Mouse (Mus musculus): ENCODE measurements around the gene Wscd2. TPM values are rescaled to one million over a fixed set of nuclear protein-coding genes. Genes with fewer than 3 reads are reported as not detected.
A peak's percentile ranks its signal among the peaks of the same experiment; 100 is the strongest.
"Not testable (repeated sequence)": the region's sequence is repeated elsewhere in the genome, so short reads cannot be mapped to it uniquely, and the experiment has no call there.

The Wscd2 gene
- total RNA-seq, 2 experiments from 2014 or later: 84.5 to 89.7 TPM

GRCm38 (mm10) chr5:113579128-113579527 lies 89.0 kb downstream of the Wscd2 start:
- DNase-seq (ENCODE audit: extremely low spot score in 1 of 2, low spot score in 1 of 2): no peak

GRCm38 (mm10) chr5:113580248-113580647 lies 90.1 kb downstream of the Wscd2 start:
- DNase-seq (ENCODE audit: extremely low spot score in 1 of 2, low spot score in 1 of 2): no peak

- no peak for DNase-seq (ENCODE audit: extremely low spot score in 1 of 2, low spot score in 1 of 2)
Measured at GRCm38 (mm10) chr5:113580801-113581200, 90.7 kb downstream of the Wscd2 start.

GRCm38 (mm10) chr5:113583424-113584162 lies 93.5 kb downstream of the Wscd2 start:
- no peak for DNase-seq (ENCODE audit: extremely low spot score in 1 of 2, low spot score in 1 of 2)

GRCm38 (mm10) chr5:113584439-113584838 lies 94.3 kb downstream of the Wscd2 start:
- no peak for DNase-seq (ENCODE audit: extremely low spot score in 1 of 2, low spot score in 1 of 2)

GRCm38 (mm10) chr5:113585619-113586457 lies 95.7 kb downstream of the Wscd2 start:
- DNase-seq (ENCODE audit: extremely low spot score in 1 of 2, low spot score in 1 of 2): not testable (repeated sequence)

GRCm38 (mm10) chr5:113586458-113586849 lies 96.3 kb downstream of the Wscd2 start:
- not testable (repeated sequence) for DNase-seq (ENCODE audit: extremely low spot score in 1 of 2, low spot score in 1 of 2)

- DNase-seq (ENCODE audit: extremely low spot score in 1 of 2, low spot score in 1 of 2): no peak
Measured at GRCm38 (mm10) chr5:113590010-113590640, 100.0 kb downstream of the Wscd2 start.

- DNase-seq (ENCODE audit: extremely low spot score in 1 of 2, low spot score in 1 of 2): no peak
Measured at GRCm38 (mm10) chr5:113591166-113591565, 101.0 kb downstream of the Wscd2 start.

GRCm38 (mm10) chr5:113591751-113592230 lies 101.7 kb downstream of the Wscd2 start:
- DNase-seq (ENCODE audit: extremely low spot score in 1 of 2, low spot score in 1 of 2): peak; percentile 53 to 55

GRCm38 (mm10) chr5:113593911-113594705 lies 104.0 kb downstream of the Wscd2 start:
- DNase-seq (ENCODE audit: extremely low spot score in 1 of 2, low spot score in 1 of 2): no peak

- no peak for DNase-seq (ENCODE audit: extremely low spot score in 1 of 2, low spot score in 1 of 2)
Measured at GRCm38 (mm10) chr5:113596252-113596651, 106.1 kb downstream of the Wscd2 start.

GRCm38 (mm10) chr5:113596780-113597353 lies 106.7 kb downstream of the Wscd2 start:
- no peak for DNase-seq (ENCODE audit: extremely low spot score in 1 of 2, low spot score in 1 of 2)

- DNase-seq (ENCODE audit: extremely low spot score in 1 of 2, low spot score in 1 of 2): no peak
Measured at GRCm38 (mm10) chr5:113600181-113600580, 110.0 kb downstream of the Wscd2 start.

GRCm38 (mm10) chr5:113600803-113601202 lies 110.7 kb downstream of the Wscd2 start:
- DNase-seq (ENCODE audit: extremely low spot score in 1 of 2, low spot score in 1 of 2): no peak

GRCm38 (mm10) chr5:113603471-113603870 lies 113.3 kb downstream of the Wscd2 start:
- no peak for DNase-seq (ENCODE audit: extremely low spot score in 1 of 2, low spot score in 1 of 2)

- DNase-seq (ENCODE audit: extremely low spot score in 1 of 2, low spot score in 1 of 2): no peak
Measured at GRCm38 (mm10) chr5:113604758-113605157, 114.6 kb downstream of the Wscd2 start.

GRCm38 (mm10) chr5:113606121-113606520 lies 116.0 kb downstream of the Wscd2 start:
- DNase-seq (ENCODE audit: extremely low spot score in 1 of 2, low spot score in 1 of 2): no peak

- no peak for DNase-seq (ENCODE audit: extremely low spot score in 1 of 2, low spot score in 1 of 2)
Measured at GRCm38 (mm10) chr5:113606961-113607785, 117.0 kb downstream of the Wscd2 start.

Measured in layer of hippocampus, postnatal 25 days (tissue).